Mouse (Mus musculus) forebrain, embryonic 15.5 days (tissue): ENCODE results near the gene Aldh1a3. TPM values are rescaled to one million over a fixed set of nuclear protein-coding genes. Genes with fewer than 3 reads are reported as not detected.

Experiments used
- microRNA-seq: library from miRNA; unstranded; fragments of <30 nt; microRNA quantifications from one replicate; pipeline ENCODE4, GENCODE M21; 2016
- polyA plus RNA-seq: library from polyadenylated mRNA; unstranded; fragments of >200 nt; fragmentation: Nextera tagmentation; extraction: Ambion mirVana; gene quantifications from 2 replicates; pipeline ENCODE4 v1.2.1, GENCODE M21; 2015

Aldh1a3 gene
- polyA plus RNA-seq, 1 experiment from 2014 or later = 6.6 TPM

Small RNA genes within 50 kb of the gene (microRNA-seq; reads per million reads assigned to microRNA genes)
- not detected for gene Mir7057

Other genes starting within 250 kb of the Aldh1a3 start
- gene Gm10974, start 61.6 kb downstream of the Aldh1a3 start, polyA plus RNA-seq = not detected in 2 replicates
- gene Lrrk1, start 39.2 kb downstream of the Aldh1a3 start, polyA plus RNA-seq = 2.2 and 2.6 TPM in 2 replicates